In the genomic region with DNA sequence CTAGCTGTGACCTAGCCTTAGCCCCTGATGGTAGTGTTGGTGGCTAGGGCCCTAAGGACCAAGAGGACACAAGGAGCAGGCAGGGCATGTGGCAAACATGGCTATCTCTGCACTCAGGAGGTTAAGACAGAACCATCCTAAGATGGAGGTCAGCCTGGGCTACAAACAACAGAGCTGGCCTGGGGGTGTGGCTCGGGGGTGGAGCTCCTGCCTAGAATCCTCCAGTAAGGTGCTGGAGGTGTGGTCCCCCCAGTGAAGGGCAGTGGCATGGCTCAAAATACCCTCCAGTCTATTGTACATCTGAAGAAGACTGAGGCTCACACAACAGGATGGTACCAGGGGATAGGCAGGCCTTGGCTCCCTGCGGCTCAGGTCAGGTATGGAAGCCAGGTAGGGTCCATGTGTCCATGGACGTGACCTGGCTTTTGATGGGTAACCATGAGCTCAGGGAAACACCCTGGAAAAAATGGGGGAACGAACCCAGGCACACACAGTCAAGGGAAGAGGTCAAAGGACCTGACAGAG, we compare ENCODE assay signal across 9 mouse cellular contexts. TPM values are rescaled to one million over a fixed set of nuclear protein-coding genes. Genes with fewer than 3 reads are reported as not detected.
DNase-seq lines count a peak whose midpoint lies in the region; ATAC-seq and TF ChIP-seq lines count a peak whose summit lies in the region.
"Had no signal": no experiment of that assay in that cellular context is flagged by ENCODE, and none has a peak within 500 bp of the region (broad histone marks: within the 10 kb centered on the region; RNA-seq: fewer than 3 reads in every experiment).

No protein-coding gene starts in this region.

- no peaks in the 10 kb centered on the region for H3K27me3 ChIP-seq in heart, embryonic 10.5 days (ENCODE audit: insufficient read depth, poor library complexity, severe bottlenecking)
- H3K27me3 ChIP-seq in heart, adult 2 months (ENCODE audit: control insufficient read depth, insufficient read depth, low read length) = no peaks in the 10 kb centered on the region
- no peaks in the 10 kb centered on the region for H3K27me3 ChIP-seq in hindbrain, embryonic 12.5 days
- H3K27me3 ChIP-seq in midbrain, embryonic 10.5 days (ENCODE audit: low read depth, poor library complexity, severe bottlenecking) = no peaks in the 10 kb centered on the region
- H3K27me3 ChIP-seq: CH12.LX had no signal

- ATAC-seq in hindbrain, embryonic 12.5 days (ENCODE audit: low FRiP score) = no peak

- H3K36me3 ChIP-seq in heart, embryonic 10.5 days = peaks cover 53% of the 10 kb centered on the region
- no peaks in the 10 kb centered on the region for H3K36me3 ChIP-seq in heart, adult 2 months (ENCODE audit: control insufficient read depth, insufficient read depth, low read length)
- H3K36me3 ChIP-seq in hindbrain, embryonic 12.5 days = peaks cover 53% of the 10 kb centered on the region
- peaks cover 63% of the 10 kb centered on the region for H3K36me3 ChIP-seq in midbrain, embryonic 10.5 days

- intact Hi-C loops in heart, adult 2 months (cut with DNase I) = no loop called here
- intact Hi-C loops in gastrocnemius, postnatal 14 days (cut with DNase I; ENCODE audit: low total_unique reads) = no loop called here

- DNase-seq in heart, embryonic 10.5 days (ENCODE audit: low spot score) = no peak
- DNase-seq in heart, adult 2 months = no peak
- DNase-seq in brain, adult 2 months (ENCODE audit: low read depth, low spot score) = peak; percentile 43
- DNase-seq in midbrain, embryonic 10.5 days (ENCODE audit: low spot score) = no peak
- DNase-seq in gastrocnemius, postnatal 14 days = no peak
- no peak for DNase-seq in spleen, adult 12 weeks (ENCODE audit: low spot score)
- no peak for DNase-seq in urinary bladder, postnatal 10 days (ENCODE audit: low spot score)

- H3K9ac ChIP-seq in heart, adult 2 months (ENCODE audit: low read depth, low read length) = no peak overlapping the region
- peak overlapping the region; percentile 100 for H3K9ac ChIP-seq in hindbrain, embryonic 12.5 days

- no peak for TF ChIP-seq CTCF in heart, adult 2 months (IDR thresholded peaks at IDR 0.05)

- TF ChIP-seq EP300 in heart, adult 2 months (IDR thresholded peaks at IDR 0.05; ENCODE audit: insufficient read depth, low read depth, low read length) = no peak

- 81% methylated on average over 4 of the region's 4 CpGs for WGBS in heart, embryonic 10.5 days
- WGBS in heart, adult 2 months = 86% methylated on average over 4 of the region's 4 CpGs
- 88% methylated on average over 4 of the region's 4 CpGs for WGBS in hindbrain, embryonic 12.5 days
- 84% methylated on average over 4 of the region's 4 CpGs for whole genome bisulfite sequencing in midbrain, embryonic 10.5 days

- H3K27ac ChIP-seq in heart, embryonic 10.5 days = no peak overlapping the region
- H3K27ac ChIP-seq in heart, adult 2 months = no peak overlapping the region
- peak overlapping the region; percentile 98 for H3K27ac ChIP-seq in hindbrain, embryonic 12.5 days
- peak overlapping the region; percentile 99 for H3K27ac ChIP-seq in midbrain, embryonic 10.5 days (replicated peaks)

- peaks cover 50% of the 10 kb centered on the region for H3K4me1 ChIP-seq in heart, embryonic 10.5 days
- peaks cover 5% of the 10 kb centered on the region for H3K4me1 ChIP-seq in heart, adult 2 months (ENCODE audit: control insufficient read depth, insufficient read depth, low read length)
- H3K4me1 ChIP-seq in hindbrain, embryonic 12.5 days = peaks cover 50% of the 10 kb centered on the region
- H3K4me1 ChIP-seq in midbrain, embryonic 10.5 days = peaks cover 57% of the 10 kb centered on the region

- H3K9me3 ChIP-seq in heart, embryonic 10.5 days = no peaks in the 10 kb centered on the region
- H3K9me3 ChIP-seq in hindbrain, embryonic 12.5 days (replicated peaks) = no peaks in the 10 kb centered on the region
- H3K9me3 ChIP-seq in midbrain, embryonic 10.5 days (replicated peaks) = no peaks in the 10 kb centered on the region

- H3K4me3 ChIP-seq in heart, embryonic 10.5 days = peak overlapping the region; percentile 23; the same call in 1 of the 2 replicates
- H3K4me3 ChIP-seq in heart, adult 2 months = no peak overlapping the region
- peak overlapping the region; percentile 99 for H3K4me3 ChIP-seq in hindbrain, embryonic 12.5 days
- H3K4me3 ChIP-seq in midbrain, embryonic 10.5 days = peak overlapping the region; percentile 99

- peak overlapping the region; percentile 91 for H3K4me2 ChIP-seq in hindbrain, embryonic 12.5 days (replicated peaks)

- no peak for TF ChIP-seq POLR2A in heart, adult 2 months (IDR thresholded peaks at IDR 0.05; ENCODE audit: insufficient read depth, low read depth, low read length)

- H3K79me2 ChIP-seq in heart, adult 2 months (replicated peaks; ENCODE audit: control insufficient read depth, insufficient read depth, low read length) = peaks cover 4% of the 10 kb centered on the region

RNA-seq across cellular contexts. Expression of gene Mex3d, which starts 3.3 kb away (rescaled TPM):
- 2.1 and 5.0 TPM in 2 replicates for polyA plus RNA-seq in heart, embryonic 10.5 days (2016; fragmentation: Nextera tagmentation; extraction: Ambion mirVana)
- 1 to 10 TPM; 7.3 to 7.5 TPM for total RNA-seq in heart, adult 2 months (2021)
- 5.8 and 7.9 TPM in 2 replicates for polyA plus RNA-seq in heart, adult 2 months (2012; rRNA removed)
- polyA plus RNA-seq in hindbrain, embryonic 12.5 days (2016; fragmentation: Nextera tagmentation; extraction: Ambion mirVana) = 21.4 and 24.8 TPM in 2 replicates
- polyA plus RNA-seq in midbrain, embryonic 10.5 days (2016; fragmentation: Nextera tagmentation; extraction: Ambion mirVana) = 6.3 and 6.4 TPM in 2 replicates
- total RNA-seq in gastrocnemius, postnatal 14 days (2021) = 1 to 10 TPM; 5.2 to 6.0 TPM

RNA-seq across cellular contexts. Expression of gene Mbd3, which starts 15.2 kb away (rescaled TPM):
- 237 and 315 TPM in 2 replicates for polyA plus RNA-seq in heart, embryonic 10.5 days (2016; fragmentation: Nextera tagmentation; extraction: Ambion mirVana)
- total RNA-seq in heart, adult 2 months (2021) = 10 to 100 TPM; 86.5 to 95.2 TPM
- 91.4 and 95.1 TPM in 2 replicates for polyA plus RNA-seq in heart, adult 2 months (2012; rRNA removed)
- 275 and 296 TPM in 2 replicates for polyA plus RNA-seq in hindbrain, embryonic 12.5 days (2016; fragmentation: Nextera tagmentation; extraction: Ambion mirVana)
- polyA plus RNA-seq in midbrain, embryonic 10.5 days (2016; fragmentation: Nextera tagmentation; extraction: Ambion mirVana) = 338 and 351 TPM in 2 replicates
- total RNA-seq in gastrocnemius, postnatal 14 days (2021) = 100 to 1,000 TPM in 1 of 2 experiments, 10 to 100 TPM in 1; 81.0 to 102 TPM

RNA-seq across cellular contexts. Expression of gene Uqcr11, which starts 22.5 kb away (rescaled TPM):
- polyA plus RNA-seq in heart, embryonic 10.5 days (2016; fragmentation: Nextera tagmentation; extraction: Ambion mirVana) = 973 and 1,195 TPM in 2 replicates
- 1,000 to 10,000 TPM; 1,743 to 1,981 TPM for total RNA-seq in heart, adult 2 months (2021)
- polyA plus RNA-seq in heart, adult 2 months (2012; rRNA removed) = 5,192 and 5,251 TPM in 2 replicates
- polyA plus RNA-seq in hindbrain, embryonic 12.5 days (2016; fragmentation: Nextera tagmentation; extraction: Ambion mirVana) = 312 and 406 TPM in 2 replicates
- polyA plus RNA-seq in midbrain, embryonic 10.5 days (2016; fragmentation: Nextera tagmentation; extraction: Ambion mirVana) = 610 and 635 TPM in 2 replicates
- total RNA-seq in gastrocnemius, postnatal 14 days (2021) = 100 to 1,000 TPM; 793 to 884 TPM

RNA-seq across cellular contexts. Expression of gene Plk5, which starts 27.9 kb away (rescaled TPM):
- 0.16 TPM in 1 of 2 replicates, not detected in the other for polyA plus RNA-seq in heart, embryonic 10.5 days (2016; fragmentation: Nextera tagmentation; extraction: Ambion mirVana)
- total RNA-seq in heart, adult 2 months (2021) = under 1 TPM; 0.50 to 0.63 TPM
- 2.0 and 2.7 TPM in 2 replicates for polyA plus RNA-seq in heart, adult 2 months (2012; rRNA removed)
- polyA plus RNA-seq in hindbrain, embryonic 12.5 days (2016; fragmentation: Nextera tagmentation; extraction: Ambion mirVana) = 0.35 and 0.50 TPM in 2 replicates
- 0.12 and 0.32 TPM in 2 replicates for polyA plus RNA-seq in midbrain, embryonic 10.5 days (2016; fragmentation: Nextera tagmentation; extraction: Ambion mirVana)
- under 1 TPM; 0.12 to 0.13 TPM for total RNA-seq in gastrocnemius, postnatal 14 days (2021)
- total RNA-seq: CH12.LX had no signal

RNA-seq across cellular contexts. Expression of gene Adamtsl5, which starts 36.0 kb away (rescaled TPM):
- 1.3 and 1.9 TPM in 2 replicates for polyA plus RNA-seq in heart, embryonic 10.5 days (2016; fragmentation: Nextera tagmentation; extraction: Ambion mirVana)
- total RNA-seq in heart, adult 2 months (2021) = 10 to 100 TPM; 71.9 to 84.5 TPM
- polyA plus RNA-seq in heart, adult 2 months (2012; rRNA removed) = 80.9 and 85.2 TPM in 2 replicates
- 0.38 and 0.77 TPM in 2 replicates for polyA plus RNA-seq in hindbrain, embryonic 12.5 days (2016; fragmentation: Nextera tagmentation; extraction: Ambion mirVana)
- 0.48 and 0.91 TPM in 2 replicates for polyA plus RNA-seq in midbrain, embryonic 10.5 days (2016; fragmentation: Nextera tagmentation; extraction: Ambion mirVana)
- 10 to 100 TPM; 24.2 to 26.1 TPM for total RNA-seq in gastrocnemius, postnatal 14 days (2021)

Comparison
In these comparisons a context has a peak if more than half of its experiments do, and no peak if none do; other contexts are left out.
1. H3K27ac ChIP-seq: peak in hindbrain, embryonic 12.5 days (single experiment) and midbrain, embryonic 10.5 days (single experiment); none in heart, embryonic 10.5 days (single experiment) and heart, adult 2 months (single experiment).